Mouse (Mus musculus) olfactory bulb, adult 2 months (tissue): ENCODE results near the gene Nrp1.

ENCODE experiments used
- CTCF ChIP-seq: fragments of 200-500 bp; IDR thresholded peaks from 2 replicates; pipeline ENCODE4 v1.5.1; 2012; ENCODE audit warnings: low read depth, mild to moderate bottlenecking, low read length, moderate library complexity; ENCODE audit not compliant: insufficient read depth
- POLR2A ChIP-seq: fragments of 200-500 bp; IDR thresholded peaks from 2 replicates; pipeline ENCODE4 v1.6.1; 2012; ENCODE audit warnings: mild to moderate bottlenecking, low read depth, low read length, moderate library complexity; ENCODE audit not compliant: insufficient read depth

DNA sequence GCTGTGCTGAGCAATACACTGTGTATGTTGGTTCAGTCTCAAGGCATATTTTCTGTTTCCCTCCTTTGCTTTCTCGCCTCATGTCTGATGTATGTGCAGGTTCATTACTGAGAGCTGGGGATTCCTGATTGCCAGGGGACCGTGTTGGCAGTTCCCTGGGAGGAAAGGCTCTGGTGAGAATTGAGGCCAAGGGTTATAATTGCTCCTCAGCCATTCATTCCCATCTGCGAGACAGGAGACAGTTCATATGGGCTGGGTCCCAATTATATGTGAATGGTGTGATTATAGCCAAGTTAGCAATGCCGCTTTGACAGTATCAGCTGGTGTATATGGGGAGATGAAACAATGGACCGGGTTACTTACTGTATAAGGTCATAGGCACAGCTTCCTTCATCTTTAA, 14.3 kb downstream of the Nrp1 start:
- TF ChIP-seq POLR2A = no peak
- TF ChIP-seq CTCF = no peak
